Mouse (Mus musculus) adrenal gland, adult (tissue): ENCODE results near the gene Hist1h2ap.
A peak's percentile ranks its signal among the peaks of the same experiment; 100 is the strongest.
"Not testable (repeated sequence)": the region's sequence is repeated elsewhere in the genome, so short reads cannot be mapped to it uniquely, and the experiment has no call there.

Experiments
- DNase-seq, 2 experiments: peaks; one replicate each; pipeline ENCODE4 v3.0.0; 2022 to 2023; ENCODE audit warnings: low spot score in 1 of 2; ENCODE audit not compliant: inconsistent age in 2 of 2

Gene Hist1h2ap

GRCm38 (mm10) chr13:21811074-21811473, 22.2 kb downstream of the Hist1h2ap start:
- DNase-seq, result not testable (repeated sequence)

GRCm38 (mm10) chr13:21810073-21810472, 23.2 kb downstream of the Hist1h2ap start, which contains the start of the genes Hist1h2bq and Hist1h2ao:
Gene Hist1h2bq, minus strand, starts transcription at chr13:21810197.
Gene Hist1h2ao, plus strand, starts transcription at chr13:21810465.
- not testable (repeated sequence) for DNase-seq

DNA sequence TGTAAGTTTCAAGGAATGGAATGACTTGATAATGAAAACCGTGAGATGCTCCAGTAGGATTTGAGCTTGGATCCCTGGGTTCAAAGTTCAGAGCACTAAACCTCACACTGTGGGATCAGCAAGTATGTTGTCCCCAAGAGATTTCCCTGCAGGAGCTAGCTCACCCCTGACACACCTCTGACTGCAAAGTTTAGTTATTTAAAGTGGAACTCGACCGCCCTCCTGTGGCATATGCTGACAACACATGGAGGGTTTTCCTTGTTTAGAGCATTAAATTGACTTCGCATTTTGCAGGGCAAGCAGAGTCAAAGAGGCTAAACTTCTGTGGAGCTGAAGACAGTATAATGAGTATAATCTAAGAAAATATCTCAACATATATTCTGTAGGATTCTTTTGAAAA, 30.2 kb downstream of the Hist1h2ap start:
- not testable (repeated sequence) for DNase-seq

DNA sequence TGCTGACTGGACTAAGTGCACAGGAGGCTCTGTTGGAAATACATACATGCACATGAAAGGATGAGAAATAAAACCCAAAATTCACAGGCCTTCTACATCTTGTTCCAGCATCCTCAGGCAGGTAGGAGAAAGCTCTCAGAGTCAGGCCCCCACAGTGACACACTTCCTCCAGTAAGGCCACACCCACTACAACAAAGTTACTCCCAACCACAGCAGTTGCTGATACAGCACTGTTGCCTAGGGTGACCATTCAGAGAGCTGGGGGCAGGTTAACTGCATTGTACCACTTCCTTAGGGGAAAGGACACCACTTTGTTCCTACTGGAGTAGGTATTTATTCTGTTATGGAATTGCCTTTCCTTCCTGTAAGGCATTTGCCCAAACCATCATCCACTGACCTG, 36.1 kb downstream of the Hist1h2ap start:
- not testable (repeated sequence) for DNase-seq

DNA sequence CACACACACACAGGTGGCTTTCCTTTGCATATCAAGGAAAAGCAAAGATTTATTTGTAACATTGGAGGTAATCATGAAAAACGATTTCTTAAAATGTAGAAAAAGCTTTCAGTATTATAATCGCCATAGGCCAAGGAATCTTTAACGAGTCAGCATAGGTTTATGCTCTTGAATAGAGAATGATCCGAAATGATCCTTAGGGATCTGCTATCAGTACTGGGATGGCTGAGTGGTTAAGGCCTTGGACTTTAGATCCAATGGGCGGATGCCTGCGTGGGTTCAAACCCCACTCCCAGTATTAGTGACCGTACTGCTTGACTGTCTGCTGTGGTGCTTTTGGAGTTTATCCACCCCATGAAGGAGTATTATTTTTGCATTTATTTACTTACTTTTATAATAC, 37.7 kb downstream of the Hist1h2ap start:
- DNase-seq, result no peak

DNA sequence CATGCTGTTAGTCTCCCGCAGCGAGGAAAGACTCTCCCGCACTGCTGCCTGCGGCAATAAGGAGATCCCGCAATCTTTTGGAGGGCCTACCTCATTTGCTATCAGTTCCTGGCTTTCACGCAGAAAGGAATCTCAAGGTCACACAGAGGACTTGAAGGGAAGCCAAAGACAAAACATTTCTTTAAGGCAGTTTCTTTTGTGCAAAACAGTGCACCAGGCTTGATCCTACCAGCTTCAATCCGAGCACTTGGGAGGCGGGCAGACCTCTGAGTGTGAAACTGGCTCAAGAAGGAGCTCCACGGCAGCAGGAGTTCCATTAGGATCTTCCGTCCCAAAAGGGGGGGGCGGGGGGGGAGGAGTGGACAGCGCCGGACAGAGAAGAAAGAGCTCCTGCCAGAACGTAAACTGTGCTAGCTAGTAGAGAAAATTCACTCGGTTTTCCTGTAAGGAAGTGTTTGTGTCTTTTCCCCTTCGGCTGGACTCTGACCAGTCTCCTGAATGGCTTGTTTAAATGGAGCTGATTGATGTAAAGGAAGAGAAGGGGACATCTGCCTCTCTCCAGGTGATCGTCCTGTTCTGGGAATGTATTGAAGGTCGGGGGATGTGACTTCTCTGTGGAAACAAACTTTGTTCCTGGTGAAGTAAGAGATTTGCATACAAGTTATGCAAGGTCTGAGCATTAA, 42.6 kb downstream of the Hist1h2ap start:
- DNase-seq, result peak in 1 of 2 experiments; percentile 65

DNA sequence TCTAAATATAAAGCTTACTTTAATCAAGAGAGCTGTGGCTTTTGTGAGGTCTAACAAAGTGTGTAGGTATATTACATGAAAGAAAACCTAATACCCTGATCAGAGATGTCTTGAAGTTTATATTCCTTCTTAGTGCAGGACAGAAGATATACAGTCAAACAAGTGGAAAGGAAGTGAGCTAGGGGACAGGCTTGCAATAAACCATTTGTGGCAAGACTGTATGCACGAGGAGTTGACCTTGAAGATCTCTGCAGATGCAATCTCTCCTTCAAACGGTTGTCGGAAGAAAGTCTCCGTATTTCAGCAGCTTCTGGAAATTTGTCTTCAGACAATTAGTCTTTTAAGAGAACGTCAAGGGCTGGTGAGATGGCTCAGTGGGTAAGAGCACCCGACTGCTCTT, 43.4 kb downstream of the Hist1h2ap start:
- no peak for DNase-seq

- no peak for DNase-seq
Observed at GRCm38 (mm10) chr13:21787760-21788593, 45.3 kb downstream of the Hist1h2ap start.

GRCm38 (mm10) chr13:21786899-21787629, 46.2 kb downstream of the Hist1h2ap start, which contains the start of the genes Hist1h2an and Hist1h2bp:
Gene Hist1h2an, minus strand, starts transcription at chr13:21787218.
Gene Hist1h2bp, plus strand, starts transcription at chr13:21787461.
- peak; percentile 91 to 98 for DNase-seq

- DNase-seq, result peak in 1 of 2 experiments; percentile 21
Observed at GRCm38 (mm10) chr13:21786189-21786898, 47.0 kb downstream of the Hist1h2ap start.

DNA sequence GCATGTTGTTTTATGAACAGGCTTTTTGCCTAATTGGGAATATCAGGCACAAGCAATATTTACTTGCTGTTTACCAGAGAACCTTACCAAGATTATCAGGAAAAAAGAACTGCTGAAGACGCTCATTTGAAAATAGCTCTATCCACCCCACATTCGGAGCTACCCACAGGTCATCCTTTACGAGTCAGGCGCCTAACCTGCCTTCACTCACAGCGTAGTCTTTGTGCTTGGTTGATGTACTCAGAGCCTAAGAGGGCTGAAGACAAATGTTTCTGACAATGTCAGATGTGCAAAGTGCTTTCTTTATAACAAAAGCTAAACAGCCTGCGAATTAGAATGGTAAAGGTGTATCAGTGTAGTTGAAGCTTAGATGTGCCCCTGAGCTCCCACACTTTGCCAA, 49.0 kb downstream of the Hist1h2ap start:
- DNase-seq, result peak in 1 of 2 experiments; percentile 18

- DNase-seq, result peak; percentile 12 to 68
Observed at GRCm38 (mm10) chr13:21783734-21784161, 49.6 kb downstream of the Hist1h2ap start.

- peak; percentile 55 to 94 for DNase-seq
Observed at GRCm38 (mm10) chr13:21783255-21783617, 50.1 kb downstream of the Hist1h2ap start, which contains the start of gene Hist1h3i. Gene Hist1h3i, minus strand, starts transcription at chr13:21783370.
